Mouse (Mus musculus) heart, embryonic 10.5 days (tissue): ENCODE measurements at regions not wholly inside any gene's neighbourhood (a gene's known extent, or its start where the extent isn't known, plus 50 kb on each side); places are given as distances from the start of the nearest gene placed in this dataset.

Experiments
- DNase-seq: peaks from one replicate; pipeline ENCODE4 v3.0.0-alpha.2; 2017; ENCODE audit warnings: low spot score
- H3K27ac ChIP-seq: fragments of 300-500 bp; sonication (generic); 2 replicates; pipeline ENCODE4 v1.5.1; 2016; ENCODE audit warnings: mild to moderate bottlenecking
- H3K27me3 ChIP-seq: fragments of 300-500 bp; sonication (generic); 2 replicates; pipeline ENCODE4 v1.6.1; 2016; ENCODE audit warnings: mild to moderate bottlenecking; ENCODE audit not compliant: poor library complexity, insufficient read depth, severe bottlenecking
- H3K36me3 ChIP-seq: fragments of 300-500 bp; sonication (generic); 2 replicates; pipeline ENCODE4 v1.6.1; 2016; ENCODE audit warnings: mild to moderate bottlenecking, moderate library complexity
- H3K4me1 ChIP-seq: fragments of 300-500 bp; sonication (generic); 2 replicates; pipeline ENCODE4 v1.6.1; 2016; ENCODE audit warnings: mild to moderate bottlenecking
- H3K4me3 ChIP-seq: fragments of 300-500 bp; sonication (generic); 2 replicates; pipeline ENCODE4 v1.5.1; 2016; ENCODE audit warnings: mild to moderate bottlenecking, moderate library complexity
- H3K9me3 ChIP-seq: fragments of 300-500 bp; sonication (generic); 2 replicates; pipeline ENCODE4 v1.6.1; 2016; ENCODE audit warnings: mild to moderate bottlenecking, moderate library complexity
- WGBS: fragments of 180-500 bp; shearing (Covaris S2); methylation state at CpG from one replicate; pipeline ENCODE4 v1.1.7; 2016; 5-methylcytosine and 5-hydroxymethylcytosine counted together

- H3K4me1 ChIP-seq: no peaks in the 10 kb centered on the region
- H3K9me3 ChIP-seq: no peaks in the 10 kb centered on the region
- no peaks in the 10 kb centered on the region for H3K36me3 ChIP-seq
- no peak for DNase-seq
- no peaks in the 10 kb centered on the region for H3K27me3 ChIP-seq
- 89% methylated on average over 7 of the region's 7 CpGs for WGBS
- H3K4me3 ChIP-seq: no peak overlapping the region
- H3K27ac ChIP-seq: no peak overlapping the region
These were observed 292.8 kb upstream of the Kif2a start for GRCm38 (mm10) chr13:107314746-107315145.

GRCm38 (mm10) chr13:107308958-107309639, 287.2 kb upstream of the Kif2a start:
- H3K4me1 ChIP-seq: peaks cover 3% of the 10 kb centered on the region; the same call in 1 of the 2 replicates
- no peak overlapping the region for H3K4me3 ChIP-seq
- H3K36me3 ChIP-seq: no peaks in the 10 kb centered on the region
- H3K9me3 ChIP-seq: no peaks in the 10 kb centered on the region
- no peaks in the 10 kb centered on the region for H3K27me3 ChIP-seq
- WGBS: 72% methylated on average over 6 of the region's 6 CpGs
- DNase-seq: no peak
- no peak overlapping the region for H3K27ac ChIP-seq

- no peaks in the 10 kb centered on the region for H3K27me3 ChIP-seq
- WGBS: 86% methylated on average over 2 of the region's 2 CpGs
- H3K36me3 ChIP-seq: no peaks in the 10 kb centered on the region
- no peak overlapping the region for H3K27ac ChIP-seq
- no peak for DNase-seq
- H3K4me3 ChIP-seq: no peak overlapping the region
- peaks cover 10% of the 10 kb centered on the region for H3K4me1 ChIP-seq
- no peaks in the 10 kb centered on the region for H3K9me3 ChIP-seq
These were observed 286.5 kb upstream of the Kif2a start for GRCm38 (mm10) chr13:107308404-107308803.

- no peak overlapping the region for H3K4me3 ChIP-seq
- DNase-seq: no peak
These were observed 285.0 kb upstream of the Kif2a start for GRCm38 (mm10) chr13:107306958-107307357.

GRCm38 (mm10) chr13:107306232-107306631, 284.3 kb upstream of the Kif2a start:
- no peak overlapping the region for H3K27ac ChIP-seq
- no peaks in the 10 kb centered on the region for H3K9me3 ChIP-seq
- peaks cover 21% of the 10 kb centered on the region for H3K4me1 ChIP-seq
- H3K36me3 ChIP-seq: no peaks in the 10 kb centered on the region
- WGBS: 72% methylated on average over 1 of the region's 1 CpGs
- H3K27me3 ChIP-seq: no peaks in the 10 kb centered on the region
- H3K4me3 ChIP-seq: no peak overlapping the region
- no peak for DNase-seq

More at GRCm38 (mm10) chr13:107306958-107307357, 285.0 kb upstream of the Kif2a start:
- Histone ChIP-seq H3K36me3 (no peaks in the 10 kb centered on the region), H3K4me1 (peaks cover 21% of the 10 kb centered on the region), H3K9me3 (no peaks in the 10 kb centered on the region), H3K27me3 (no peaks in the 10 kb centered on the region), H3K27ac (no peak overlapping the region)
- WGBS: 79% methylated on average over 1 of the region's 1 CpGs

GRCm38 (mm10) chr13:107305738-107306137, 283.8 kb upstream of the Kif2a start:
- Histone ChIP-seq H3K27ac (no peak overlapping the region), H3K9me3 (no peaks in the 10 kb centered on the region), H3K4me3 (no peak overlapping the region), H3K4me1 (peaks cover 25% of the 10 kb centered on the region), H3K36me3 (no peaks in the 10 kb centered on the region), H3K27me3 (no peaks in the 10 kb centered on the region)
- DNase-seq: no peak
- 84% methylated on average over 1 of the region's 1 CpGs for WGBS

GRCm38 (mm10) chr13:107303878-107304277, 282.0 kb upstream of the Kif2a start:
- Histone ChIP-seq H3K9me3 (no peaks in the 10 kb centered on the region), H3K27me3 (no peaks in the 10 kb centered on the region), H3K4me3 (no peak overlapping the region), H3K4me1 (peaks cover 38% of the 10 kb centered on the region), H3K36me3 (no peaks in the 10 kb centered on the region), H3K27ac (no peak overlapping the region)
- peak; percentile 78 for DNase-seq
- 51% methylated on average over 7 of the region's 7 CpGs for WGBS

- Histone ChIP-seq H3K27me3 (no peaks in the 10 kb centered on the region), H3K36me3 (no peaks in the 10 kb centered on the region), H3K9me3 (no peaks in the 10 kb centered on the region), H3K27ac (no peak overlapping the region), H3K4me1 (peaks cover 38% of the 10 kb centered on the region), H3K4me3 (no peak overlapping the region)
- 28% methylated on average over 5 of the region's 5 CpGs for WGBS
- DNase-seq: no peak
These were observed 281.4 kb upstream of the Kif2a start for GRCm38 (mm10) chr13:107303322-107303721.

- peaks cover 42% of the 10 kb centered on the region for H3K4me1 ChIP-seq
- no peak overlapping the region for H3K4me3 ChIP-seq
- no peak for DNase-seq
- H3K9me3 ChIP-seq: no peaks in the 10 kb centered on the region
- H3K27me3 ChIP-seq: no peaks in the 10 kb centered on the region
- WGBS: 59% methylated on average over 2 of the region's 2 CpGs
- no peak overlapping the region for H3K27ac ChIP-seq
- no peaks in the 10 kb centered on the region for H3K36me3 ChIP-seq
These were observed 278.9 kb upstream of the Kif2a start for GRCm38 (mm10) chr13:107300792-107301191.

GRCm38 (mm10) chr13:107264581-107264980, 242.7 kb upstream of the Kif2a start:
- Histone ChIP-seq H3K27ac (no peak overlapping the region), H3K27me3 (no peaks in the 10 kb centered on the region), H3K36me3 (no peaks in the 10 kb centered on the region), H3K9me3 (no peaks in the 10 kb centered on the region), H3K4me3 (no peak overlapping the region), H3K4me1 (no peaks in the 10 kb centered on the region)
- no peak for DNase-seq
- WGBS: 75% methylated on average over 6 of the region's 6 CpGs

GRCm38 (mm10) chr13:107261479-107262050, 239.6 kb upstream of the Kif2a start:
- no peaks in the 10 kb centered on the region for H3K36me3 ChIP-seq
- no peak overlapping the region for H3K4me3 ChIP-seq
- WGBS: 69% methylated on average over 6 of the region's 6 CpGs
- H3K27ac ChIP-seq: no peak overlapping the region
- no peaks in the 10 kb centered on the region for H3K27me3 ChIP-seq
- H3K9me3 ChIP-seq: no peaks in the 10 kb centered on the region
- no peaks in the 10 kb centered on the region for H3K4me1 ChIP-seq
- DNase-seq: no peak

- H3K36me3 ChIP-seq: no peaks in the 10 kb centered on the region
- 75% methylated on average over 4 of the region's 4 CpGs for WGBS
- H3K4me1 ChIP-seq: no peaks in the 10 kb centered on the region
- no peak overlapping the region for H3K4me3 ChIP-seq
- no peak for DNase-seq
- no peak overlapping the region for H3K27ac ChIP-seq
- H3K27me3 ChIP-seq: no peaks in the 10 kb centered on the region
- no peaks in the 10 kb centered on the region for H3K9me3 ChIP-seq
These were observed 238.3 kb upstream of the Kif2a start for GRCm38 (mm10) chr13:107260274-107260673.

- Histone ChIP-seq H3K4me1 (peaks cover 11% of the 10 kb centered on the region; the same call in 1 of the 2 replicates), H3K27ac (no peak overlapping the region), H3K27me3 (no peaks in the 10 kb centered on the region), H3K36me3 (no peaks in the 10 kb centered on the region), H3K9me3 (no peaks in the 10 kb centered on the region), H3K4me3 (no peak overlapping the region)
- WGBS: 28% methylated on average over 9 of the region's 9 CpGs
- no peak for DNase-seq
These were observed 226.0 kb upstream of the Kif2a start for GRCm38 (mm10) chr13:107247792-107248505.
